Mouse (Mus musculus): ENCODE measurements around the gene Gm3435.
"Not testable (repeated sequence)": the region's sequence is repeated elsewhere in the genome, so short reads cannot be mapped to it uniquely, and the experiment has no call there.

Gene Gm3435

GRCm38 (mm10) chr17:15041175-15041729, 31.3 kb downstream of the Gm3435 start, which contains the start of the genes Ermard, Tcte3 and Gm3448:
Gene Ermard (plus strand): TSS chr17:15041208.
Gene Tcte3 (minus strand): TSS chr17:15041488.
Gene Gm3448 (minus strand): TSS chr17:15041537.
- peak; percentile 47 to 53 for DNase-seq

GRCm38 (mm10) chr17:15050338-15050737, 40.4 kb downstream of the Gm3435 start:
- DNase-seq: not testable (repeated sequence)

GRCm38 (mm10) chr17:15052766-15053165, 42.8 kb downstream of the Gm3435 start:
- DNase-seq: not testable (repeated sequence)

GRCm38 (mm10) chr17:15053183-15053828, 43.3 kb downstream of the Gm3435 start:
- not testable (repeated sequence) for DNase-seq

- not testable (repeated sequence) for DNase-seq
These were observed 43.8 kb downstream of the Gm3435 start for GRCm38 (mm10) chr17:15053829-15054200.

GRCm38 (mm10) chr17:15055925-15056324, 45.9 kb downstream of the Gm3435 start:
- DNase-seq: no peak

GRCm38 (mm10) chr17:15058161-15058591, 48.2 kb downstream of the Gm3435 start:
- DNase-seq: peak; percentile 27 to 75

GRCm38 (mm10) chr17:15059646-15060045, 49.7 kb downstream of the Gm3435 start:
- no peak for DNase-seq

- no peak for DNase-seq
These were observed 50.4 kb downstream of the Gm3435 start for GRCm38 (mm10) chr17:15060356-15060755.

GRCm38 (mm10) chr17:15065391-15066024, 55.5 kb downstream of the Gm3435 start:
- DNase-seq: peak; percentile 59 to 78

GRCm38 (mm10) chr17:15066066-15066465, 56.1 kb downstream of the Gm3435 start:
- no peak for DNase-seq

GRCm38 (mm10) chr17:15066911-15067310, 56.9 kb downstream of the Gm3435 start:
- no peak for DNase-seq

- no peak for DNase-seq
These were observed 58.2 kb downstream of the Gm3435 start for GRCm38 (mm10) chr17:15068040-15068792.

- DNase-seq: peak; percentile 22 to 62
These were observed 59.1 kb downstream of the Gm3435 start for GRCm38 (mm10) chr17:15069124-15069523.

All from lung, postnatal 4 days (tissue).